9 mouse cellular contexts compared by ENCODE assay signal in genomic region chr9:31387206-31387605, GRCm38 (mm10). TPM values are rescaled to one million over a fixed set of nuclear protein-coding genes. Genes with fewer than 3 reads are reported as not detected.
DNase-seq lines count a peak whose midpoint lies in the region; ATAC-seq and TF ChIP-seq lines count a peak whose summit lies in the region.
"Had no signal": no experiment of that assay in that cellular context is flagged by ENCODE, and none has a peak within 500 bp of the region (broad histone marks: within the 10 kb centered on the region; RNA-seq: fewer than 3 reads in every experiment).

No protein-coding gene starts in this region.

- peaks cover 6% of the 10 kb centered on the region for H3K4me1 ChIP-seq in heart, embryonic 11.5 days (ENCODE audit: control insufficient read depth, insufficient read depth, low read length)
- peaks cover 7% of the 10 kb centered on the region for H3K4me1 ChIP-seq in heart, adult 2 months (ENCODE audit: control insufficient read depth, insufficient read depth, low read length)
- peaks cover 35% of the 10 kb centered on the region for H3K4me1 ChIP-seq in G1E (ENCODE audit: insufficient read depth, low read depth, low read length)
- peaks cover 4% of the 10 kb centered on the region; the same call in 1 of the 2 replicates for H3K4me1 ChIP-seq in hindbrain, embryonic 11.5 days (replicated peaks; ENCODE audit: control insufficient read depth, insufficient read depth, low read length)
- peaks cover 17% of the 10 kb centered on the region for H3K4me1 ChIP-seq in liver, postnatal 0 days (ENCODE audit: insufficient read depth)

- H3K27me3 ChIP-seq in heart, embryonic 11.5 days (ENCODE audit: control insufficient read depth, insufficient read depth, low read length), result no peaks in the 10 kb centered on the region
- H3K27me3 ChIP-seq in heart, adult 2 months (ENCODE audit: control insufficient read depth, insufficient read depth, low read length), result no peaks in the 10 kb centered on the region
- no peaks in the 10 kb centered on the region for H3K27me3 ChIP-seq in G1E (ENCODE audit: insufficient read depth, low read length)
- H3K27me3 ChIP-seq in hindbrain, embryonic 11.5 days (ENCODE audit: control insufficient read depth, insufficient read depth, low read length), result no peaks in the 10 kb centered on the region
- no peaks in the 10 kb centered on the region for H3K27me3 ChIP-seq in liver, postnatal 0 days (ENCODE audit: insufficient read depth, low read length)

- no peaks in the 10 kb centered on the region for H3K9me3 ChIP-seq in heart, embryonic 11.5 days (replicated peaks; ENCODE audit: control insufficient read depth, low read length)
- H3K9me3 ChIP-seq in G1E (replicated peaks), result no peaks in the 10 kb centered on the region
- H3K9me3 ChIP-seq in hindbrain, embryonic 11.5 days (ENCODE audit: control insufficient read depth, low read length), result no peaks in the 10 kb centered on the region
- no peaks in the 10 kb centered on the region for H3K9me3 ChIP-seq in liver, postnatal 0 days (ENCODE audit: low read length)

- TF ChIP-seq CTCF in heart, adult 2 months (IDR thresholded peaks at IDR 0.05), result no peak
- no peak for TF ChIP-seq CTCF in G1E (IDR thresholded peaks at IDR 0.05; ENCODE audit: low read depth, low read length)
- no peak for TF ChIP-seq CTCF in liver, postnatal 0 days (IDR thresholded peaks at IDR 0.05; ENCODE audit: low read depth)

- H3K36me3 ChIP-seq in heart, embryonic 11.5 days (ENCODE audit: control insufficient read depth, insufficient read depth, low read length), result peaks cover 7% of the 10 kb centered on the region
- peaks cover 3% of the 10 kb centered on the region; the same call in 1 of the 2 replicates for H3K36me3 ChIP-seq in heart, adult 2 months (ENCODE audit: control insufficient read depth, insufficient read depth, low read length)
- peaks cover 42% of the 10 kb centered on the region for H3K36me3 ChIP-seq in G1E (replicated peaks)
- peaks cover 4% of the 10 kb centered on the region; the same call in 1 of the 2 replicates for H3K36me3 ChIP-seq in hindbrain, embryonic 11.5 days (ENCODE audit: control insufficient read depth, insufficient read depth, low read length)
- peaks cover 12% of the 10 kb centered on the region for H3K36me3 ChIP-seq in liver, postnatal 0 days (replicated peaks; ENCODE audit: insufficient read depth, low read length)

- intact Hi-C loops in heart, adult 2 months (cut with DNase I), result loop anchor here (5.0 kb wide), 1 partner anchor 105 kb away; the partner anchor contains the start of gene Prdm10

- no peak for TF ChIP-seq POLR2A in heart, adult 2 months (IDR thresholded peaks at IDR 0.05; ENCODE audit: insufficient read depth, low read depth, low read length)

- peak overlapping the region; percentile 96 for H3K4me3 ChIP-seq in heart, embryonic 11.5 days (ENCODE audit: low read depth, low read length)
- no peak overlapping the region; the same call in 1 of the 2 replicates for H3K4me3 ChIP-seq in heart, adult 2 months
- peak overlapping the region; percentile 92 for H3K4me3 ChIP-seq in G1E (ENCODE audit: low read depth, low read length)
- peak overlapping the region; percentile 92 for H3K4me3 ChIP-seq in hindbrain, embryonic 11.5 days (ENCODE audit: low read depth, low read length)
- H3K4me3 ChIP-seq in liver, postnatal 0 days (ENCODE audit: low read depth, low read length), result peak overlapping the region; percentile 98

- TF ChIP-seq EP300 in heart, adult 2 months (IDR thresholded peaks at IDR 0.05; ENCODE audit: insufficient read depth, low read depth, low read length), result no peak
- TF ChIP-seq EP300 in liver, postnatal 0 days (IDR thresholded peaks at IDR 0.05; ENCODE audit: low read depth), result no peak

- DNase-seq in heart, adult 2 months, result no peak
- DNase-seq in G1E (ENCODE audit: low spot score), result no peak
- DNase-seq in hindbrain, embryonic 11.5 days (ENCODE audit: low spot score), result no peak
- no peak for DNase-seq in liver, postnatal 0 days
- no peak for DNase-seq in cerebellum, postnatal 10 days
- no peak for DNase-seq in frontal cortex, postnatal 36 days (ENCODE audit: low spot score in 2 of 2)
- DNase-seq: lung, adult 2 months had no signal

- 82% methylated on average over 5 of the region's 5 CpGs for WGBS in heart, embryonic 11.5 days (ENCODE audit: insufficient replicate concordance)
- WGBS in heart, adult 2 months, result 88% methylated on average over 5 of the region's 5 CpGs
- WGBS in hindbrain, embryonic 11.5 days, result 94% methylated on average over 5 of the region's 5 CpGs
- WGBS in liver, postnatal 0 days (ENCODE audit: insufficient replicate concordance), result 73% methylated on average over 5 of the region's 5 CpGs

- peaks cover 4% of the 10 kb centered on the region; the same call in 1 of the 2 replicates for H3K79me2 ChIP-seq in heart, adult 2 months (replicated peaks; ENCODE audit: control insufficient read depth, insufficient read depth, low read length)

- H3K27ac ChIP-seq in heart, embryonic 11.5 days (ENCODE audit: low read depth, low read length), result no peak overlapping the region
- H3K27ac ChIP-seq in heart, adult 2 months, result no peak overlapping the region
- no peak overlapping the region for H3K27ac ChIP-seq in hindbrain, embryonic 11.5 days (ENCODE audit: low read depth, low read length)
- peak overlapping the region; percentile 73; the same call in 1 of the 2 replicates for H3K27ac ChIP-seq in liver, postnatal 0 days (ENCODE audit: low read depth)

- no peak overlapping the region for H3K9ac ChIP-seq in heart, embryonic 11.5 days (ENCODE audit: low read depth, low read length)
- no peak overlapping the region for H3K9ac ChIP-seq in heart, adult 2 months (ENCODE audit: low read depth, low read length)
- H3K9ac ChIP-seq in hindbrain, embryonic 11.5 days (ENCODE audit: low read depth, low read length), result no peak overlapping the region
- peak overlapping the region; percentile 93; the same call in 1 of the 2 replicates for H3K9ac ChIP-seq in liver, postnatal 0 days (replicated peaks)

- no peak for ATAC-seq in heart, embryonic 11.5 days (replicated peaks; ENCODE audit: insufficient number of reproducible peaks, low FRiP score, low TSS enrichment)
- no peak for ATAC-seq in G1E (ENCODE audit: extremely low read depth, insufficient number of reproducible peaks, low FRiP score, poor library complexity, severe bottlenecking)
- no peak for ATAC-seq in hindbrain, embryonic 11.5 days (ENCODE audit: low FRiP score)
- no peak for ATAC-seq in liver, postnatal 0 days
- ATAC-seq in frontal cortex, adult (ENCODE audit: low TSS enrichment), result no peak

- peak overlapping the region; percentile 76 for H3K4me2 ChIP-seq in heart, embryonic 11.5 days
- no peak overlapping the region for H3K4me2 ChIP-seq in hindbrain, embryonic 11.5 days (replicated peaks; ENCODE audit: low read depth, low read length)
- H3K4me2 ChIP-seq in liver, postnatal 0 days (ENCODE audit: low read depth, low read length), result peak overlapping the region; percentile 87

RNA-seq across cellular contexts. Expression of gene Nfrkb, which starts 1.2 kb away (rescaled TPM):
- 12.7 and 21.1 TPM in 2 replicates for polyA plus RNA-seq in heart, embryonic 11.5 days (2014; fragmentation: Nextera tagmentation; extraction: Ambion mirVana)
- total RNA-seq in heart, adult 2 months (2021), result 1 to 10 TPM; 8.9 to 9.1 TPM
- 9.9 and 12.5 TPM in 2 replicates for polyA plus RNA-seq in heart, adult 2 months (2012; rRNA removed)
- total RNA-seq in G1E (2014; fragmentation: Nextera tagmentation) (36.7 and 39.9 TPM in 2 replicates), G1E (2017) (23.8 and 24.4 TPM in 2 replicates)
- 11.0 and 21.2 TPM in 2 replicates for polyA plus RNA-seq in G1E (2012)
- 22.3 and 29.4 TPM in 2 replicates for polyA plus RNA-seq in hindbrain, embryonic 11.5 days (2014; fragmentation: Nextera tagmentation; extraction: Ambion mirVana)
- 5.3 TPM in 2 replicates for polyA plus RNA-seq in liver, postnatal 0 days (2015; fragmentation: Nextera tagmentation; extraction: Ambion mirVana)
